Mouse (Mus musculus): ENCODE data around the gene Nos1ap. TPM values are rescaled to one million over a fixed set of nuclear protein-coding genes. Genes with fewer than 3 reads are reported as not detected.

The Nos1ap gene
- polyA plus RNA-seq, 1 experiment from 2014 or later, result 14.2 TPM

GRCm38 (mm10) chr1:170503277-170503739, 86.4 kb downstream of the Nos1ap start:
- Histone ChIP-seq H3K4me3 (no peak overlapping the region), H3K36me3 (no peaks in the 10 kb centered on the region), H3K27me3 (ENCODE audit: insufficient read depth, poor library complexity, severe bottlenecking) (peaks cover 6% of the 10 kb centered on the region; the same call in 1 of the 2 replicates), H3K27ac (peak overlapping the region; percentile 67), H3K4me1 (replicated peaks) (peaks cover 47% of the 10 kb centered on the region), H3K9me3 (no peaks in the 10 kb centered on the region)
- 22% methylated on average over 4 of the region's 4 CpGs for WGBS
- DNase-seq (ENCODE audit: low spot score), result no peak

DNA sequence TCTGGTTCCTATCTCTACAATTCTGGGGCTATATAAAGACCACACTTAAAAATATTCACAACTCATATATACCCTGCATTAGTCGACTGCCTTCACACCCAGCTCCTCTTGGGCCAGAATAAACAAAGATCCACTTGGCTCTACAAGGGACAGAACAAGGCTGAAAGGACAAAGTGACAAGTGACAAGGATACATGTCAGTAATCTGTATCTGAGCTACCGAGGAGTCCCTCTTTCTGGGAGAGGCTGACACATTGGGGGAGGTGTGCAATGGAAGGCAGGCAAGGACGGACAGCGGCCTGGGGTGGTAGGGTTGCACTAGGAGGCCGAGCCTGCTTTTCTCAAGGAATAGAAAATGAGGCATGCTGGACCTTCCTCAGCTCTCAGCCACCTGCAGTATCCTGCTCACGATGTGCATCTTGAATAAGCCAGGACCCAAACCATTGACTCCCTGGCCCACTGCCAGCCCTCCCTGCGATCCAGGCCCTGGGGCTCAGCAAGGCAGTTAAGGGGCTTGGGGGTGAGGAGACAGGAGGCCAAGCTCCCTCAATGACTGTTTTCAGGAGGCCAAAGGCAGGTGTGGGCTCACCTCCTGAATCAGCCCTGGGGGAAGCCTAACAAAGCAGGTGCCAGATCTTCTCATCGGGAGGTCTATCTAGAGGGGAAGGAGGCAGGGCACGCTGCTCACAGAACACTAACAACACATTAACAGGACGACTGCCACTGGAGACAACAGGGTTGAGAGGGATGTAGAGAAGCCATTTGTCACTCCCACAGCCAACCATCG, 87.0 kb downstream of the Nos1ap start:
- DNase-seq (ENCODE audit: low spot score), result no peak

GRCm38 (mm10) chr1:170501970-170502369, 87.7 kb downstream of the Nos1ap start:
- no peak for DNase-seq (ENCODE audit: low spot score)
- Histone ChIP-seq H3K36me3 (no peaks in the 10 kb centered on the region), H3K27me3 (ENCODE audit: insufficient read depth, poor library complexity, severe bottlenecking) (peaks cover 6% of the 10 kb centered on the region; the same call in 1 of the 2 replicates), H3K27ac (no peak overlapping the region), H3K4me3 (no peak overlapping the region), H3K4me1 (replicated peaks) (peaks cover 54% of the 10 kb centered on the region), H3K9me3 (no peaks in the 10 kb centered on the region)
- WGBS, result 91% methylated on average over 1 of the region's 1 CpGs

More for the DNA sequence above, 87.0 kb downstream of the Nos1ap start:
- peak overlapping the region; percentile 67 for H3K27ac ChIP-seq
- no peaks in the 10 kb centered on the region for H3K36me3 ChIP-seq
- H3K27me3 ChIP-seq (ENCODE audit: insufficient read depth, poor library complexity, severe bottlenecking), result peaks cover 6% of the 10 kb centered on the region; the same call in 1 of the 2 replicates
- no peak overlapping the region for H3K4me3 ChIP-seq
- 29% methylated on average over 11 of the region's 11 CpGs for WGBS
- H3K9me3 ChIP-seq, result no peaks in the 10 kb centered on the region
- H3K4me1 ChIP-seq (replicated peaks), result peaks cover 53% of the 10 kb centered on the region

DNA sequence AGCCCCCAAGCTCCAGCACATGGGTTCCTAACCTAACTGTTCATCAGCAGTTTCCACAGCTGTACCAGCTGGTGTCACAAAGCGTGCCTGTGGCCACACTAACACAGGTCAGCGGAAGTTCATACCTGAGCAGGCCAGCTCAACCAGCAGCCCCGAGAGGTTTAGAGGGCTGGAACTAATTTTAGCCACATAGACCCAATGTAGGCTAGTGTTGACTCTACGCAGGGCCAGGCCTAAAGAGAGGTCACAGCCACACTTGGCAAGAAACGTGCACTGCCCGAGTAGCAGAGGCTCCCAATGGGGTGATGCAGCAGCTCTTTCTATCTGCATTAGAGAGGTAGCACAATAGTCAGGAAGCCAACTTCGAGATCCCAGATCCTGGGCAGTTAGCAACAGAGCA, 88.1 kb downstream of the Nos1ap start:
- H3K36me3 ChIP-seq, result no peaks in the 10 kb centered on the region
- peaks cover 6% of the 10 kb centered on the region; the same call in 1 of the 2 replicates for H3K27me3 ChIP-seq (ENCODE audit: insufficient read depth, poor library complexity, severe bottlenecking)
- 79% methylated on average over 7 of the region's 7 CpGs for WGBS
- DNase-seq (ENCODE audit: low spot score), result no peak
- H3K9me3 ChIP-seq, result no peaks in the 10 kb centered on the region
- H3K27ac ChIP-seq, result no peak overlapping the region
- H3K4me3 ChIP-seq, result no peak overlapping the region
- peaks cover 54% of the 10 kb centered on the region for H3K4me1 ChIP-seq (replicated peaks)

- H3K27me3 ChIP-seq (ENCODE audit: insufficient read depth, poor library complexity, severe bottlenecking), result peaks cover 6% of the 10 kb centered on the region; the same call in 1 of the 2 replicates
- peaks cover 52% of the 10 kb centered on the region for H3K4me1 ChIP-seq (replicated peaks)
- no peaks in the 10 kb centered on the region for H3K36me3 ChIP-seq
- no peak overlapping the region for H3K4me3 ChIP-seq
- H3K9me3 ChIP-seq, result no peaks in the 10 kb centered on the region
- DNase-seq (ENCODE audit: low spot score), result no peak
- H3K27ac ChIP-seq, result no peak overlapping the region
- WGBS, result 53% methylated on average over 6 of the region's 6 CpGs
These were observed 89.8 kb downstream of the Nos1ap start for GRCm38 (mm10) chr1:170499891-170500290.

- H3K4me3 ChIP-seq, result no peak overlapping the region
- H3K9me3 ChIP-seq, result no peaks in the 10 kb centered on the region
- H3K27ac ChIP-seq, result no peak overlapping the region
- 64% methylated on average over 4 of the region's 4 CpGs for WGBS
- H3K36me3 ChIP-seq, result no peaks in the 10 kb centered on the region
- peaks cover 52% of the 10 kb centered on the region for H3K4me1 ChIP-seq (replicated peaks)
- H3K27me3 ChIP-seq (ENCODE audit: insufficient read depth, poor library complexity, severe bottlenecking), result peaks cover 6% of the 10 kb centered on the region; the same call in 1 of the 2 replicates
- DNase-seq (ENCODE audit: low spot score), result no peak
These were observed 90.2 kb downstream of the Nos1ap start for GRCm38 (mm10) chr1:170499466-170499865.

- Histone ChIP-seq H3K27me3 (ENCODE audit: insufficient read depth, poor library complexity, severe bottlenecking) (peaks cover 6% of the 10 kb centered on the region; the same call in 1 of the 2 replicates), H3K36me3 (no peaks in the 10 kb centered on the region), H3K9me3 (no peaks in the 10 kb centered on the region), H3K27ac (no peak overlapping the region), H3K4me3 (no peak overlapping the region), H3K4me1 (replicated peaks) (peaks cover 48% of the 10 kb centered on the region)
- peak; percentile 37 for DNase-seq (ENCODE audit: low spot score)
- 23% methylated on average over 4 of the region's 4 CpGs for WGBS
These were observed 91.0 kb downstream of the Nos1ap start for GRCm38 (mm10) chr1:170498645-170499044.

DNA sequence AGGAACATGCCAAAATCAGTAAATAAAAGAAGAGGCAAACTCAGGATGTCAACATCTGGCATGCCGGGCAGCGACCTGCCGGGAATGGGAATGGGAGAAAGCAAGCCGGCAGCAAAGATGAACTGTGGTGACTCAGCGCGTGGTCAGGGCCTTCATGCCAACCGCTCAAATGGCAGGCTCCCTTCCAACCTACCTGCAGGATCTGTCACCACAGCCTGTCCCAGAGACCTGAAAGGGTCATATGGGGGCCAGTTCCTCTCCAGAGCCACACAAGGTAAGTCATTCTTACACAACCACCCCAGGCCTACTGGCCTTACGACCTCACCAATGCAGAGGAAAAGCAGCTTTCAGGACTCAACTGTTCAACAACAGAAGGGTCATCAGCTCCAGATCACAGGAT, 93.4 kb downstream of the Nos1ap start:
- H3K4me1 ChIP-seq (replicated peaks), result peaks cover 32% of the 10 kb centered on the region
- no peaks in the 10 kb centered on the region for H3K9me3 ChIP-seq
- H3K36me3 ChIP-seq, result no peaks in the 10 kb centered on the region
- H3K4me3 ChIP-seq, result no peak overlapping the region
- H3K27me3 ChIP-seq (ENCODE audit: insufficient read depth, poor library complexity, severe bottlenecking), result no peaks in the 10 kb centered on the region
- DNase-seq (ENCODE audit: low spot score), result no peak
- no peak overlapping the region for H3K27ac ChIP-seq
- WGBS, result 88% methylated on average over 8 of the region's 8 CpGs

GRCm38 (mm10) chr1:170495538-170496183, 94.0 kb downstream of the Nos1ap start:
- no peak for DNase-seq (ENCODE audit: low spot score)
- H3K9me3 ChIP-seq, result no peaks in the 10 kb centered on the region
- no peak overlapping the region for H3K4me3 ChIP-seq
- H3K4me1 ChIP-seq (replicated peaks), result peaks cover 32% of the 10 kb centered on the region
- WGBS, result 71% methylated on average over 13 of the region's 13 CpGs
- no peaks in the 10 kb centered on the region for H3K27me3 ChIP-seq (ENCODE audit: insufficient read depth, poor library complexity, severe bottlenecking)
- H3K36me3 ChIP-seq, result no peaks in the 10 kb centered on the region
- no peak overlapping the region for H3K27ac ChIP-seq

- DNase-seq (ENCODE audit: low spot score), result no peak
- no peaks in the 10 kb centered on the region for H3K36me3 ChIP-seq
- no peaks in the 10 kb centered on the region for H3K27me3 ChIP-seq (ENCODE audit: insufficient read depth, poor library complexity, severe bottlenecking)
- no peak overlapping the region for H3K4me3 ChIP-seq
- 89% methylated on average over 2 of the region's 2 CpGs for WGBS
- peaks cover 6% of the 10 kb centered on the region for H3K4me1 ChIP-seq (replicated peaks)
- H3K27ac ChIP-seq, result no peak overlapping the region
- no peaks in the 10 kb centered on the region for H3K9me3 ChIP-seq
These were observed 97.1 kb downstream of the Nos1ap start for GRCm38 (mm10) chr1:170492527-170492926.

GRCm38 (mm10) chr1:170492027-170492426, 97.6 kb downstream of the Nos1ap start:
- Histone ChIP-seq H3K4me1 (replicated peaks) (peaks cover 6% of the 10 kb centered on the region), H3K27me3 (ENCODE audit: insufficient read depth, poor library complexity, severe bottlenecking) (no peaks in the 10 kb centered on the region), H3K9me3 (no peaks in the 10 kb centered on the region), H3K4me3 (no peak overlapping the region), H3K27ac (no peak overlapping the region), H3K36me3 (no peaks in the 10 kb centered on the region)
- WGBS, result 85% methylated on average over 4 of the region's 4 CpGs
- no peak for DNase-seq (ENCODE audit: low spot score)

GRCm38 (mm10) chr1:170489936-170490335, 99.7 kb downstream of the Nos1ap start:
- Histone ChIP-seq H3K9me3 (no peaks in the 10 kb centered on the region), H3K36me3 (no peaks in the 10 kb centered on the region), H3K4me1 (replicated peaks) (peaks cover 5% of the 10 kb centered on the region), H3K27me3 (ENCODE audit: insufficient read depth, poor library complexity, severe bottlenecking) (no peaks in the 10 kb centered on the region), H3K4me3 (no peak overlapping the region), H3K27ac (no peak overlapping the region)
- 90% methylated on average over 7 of the region's 7 CpGs for WGBS
- no peak for DNase-seq (ENCODE audit: low spot score)

GRCm38 (mm10) chr1:170489450-170489849, 100.2 kb downstream of the Nos1ap start:
- Histone ChIP-seq H3K27me3 (ENCODE audit: insufficient read depth, poor library complexity, severe bottlenecking) (no peaks in the 10 kb centered on the region), H3K27ac (no peak overlapping the region), H3K4me1 (replicated peaks) (peaks cover 8% of the 10 kb centered on the region), H3K9me3 (no peaks in the 10 kb centered on the region), H3K36me3 (no peaks in the 10 kb centered on the region), H3K4me3 (no peak overlapping the region)
- no peak for DNase-seq (ENCODE audit: low spot score)
- 90% methylated on average over 6 of the region's 6 CpGs for WGBS

Data from hindbrain, embryonic 10.5 days (tissue).